Mouse (Mus musculus) lung, embryonic 14.5 days (tissue): ENCODE measurements around the gene Serinc3. TPM values are rescaled to one million over a fixed set of nuclear protein-coding genes. Genes with fewer than 3 reads are reported as not detected.
"Not testable (repeated sequence)": the region's sequence is repeated elsewhere in the genome, so short reads cannot be mapped to it uniquely, and the experiment has no call there.

Experiments
- ATAC-seq: fragments of 200-750 bp; cut with Nextera tagmentation; 2 replicates; pipeline ENCODE4 v1.8.0; 2017; ENCODE audit warnings: mild to moderate bottlenecking, moderate TSS enrichment, moderate library complexity; ENCODE audit not compliant: insufficient read depth
- DNase-seq: peaks from one replicate; pipeline ENCODE4 v3.0.0-alpha.2; 2015
- H3K27ac ChIP-seq: fragments of 300-500 bp; sonication (generic); 2 replicates; pipeline ENCODE4 v1.5.1; 2014; ENCODE audit warnings: low read depth, mild to moderate bottlenecking, moderate library complexity
- H3K27me3 ChIP-seq: fragments of 300-500 bp; sonication (generic); 2 replicates; pipeline ENCODE4 v1.6.1; 2014; ENCODE audit warnings: low read length, control low read depth; ENCODE audit not compliant: insufficient read depth
- H3K36me3 ChIP-seq: fragments of 300-500 bp; sonication (generic); 2 replicates; pipeline ENCODE4 v1.6.1; 2014; ENCODE audit warnings: control low read depth; ENCODE audit not compliant: insufficient read depth
- H3K4me1 ChIP-seq: fragments of 300-500 bp; sonication (generic); 2 replicates; pipeline ENCODE4 v1.6.1; 2014; ENCODE audit warnings: antibody characterized with exemption, control low read depth; ENCODE audit not compliant: insufficient read depth
- H3K4me2 ChIP-seq: fragments of 300-500 bp; sonication (generic); 2 replicates; pipeline ENCODE4 v1.6.1; 2014; ENCODE audit warnings: mild to moderate bottlenecking
- H3K4me3 ChIP-seq: fragments of 300-500 bp; sonication (generic); 2 replicates; pipeline ENCODE4 v1.5.1; 2014; ENCODE audit warnings: low read depth, low read length
- H3K9ac ChIP-seq: fragments of 300-500 bp; sonication (generic); 2 replicates; pipeline ENCODE4 v1.6.1; 2014
- H3K9me3 ChIP-seq: fragments of 300-500 bp; sonication (generic); 2 replicates; pipeline ENCODE4 v1.6.1; 2016; ENCODE audit warnings: low read depth, low read length, control low read depth
- CTCF ChIP-seq: IDR thresholded peaks from 2 replicates; pipeline ENCODE4 v1.5.1; 2016; ENCODE audit warnings: antibody characterized with exemption, low read depth
- WGBS: fragments of 180-500 bp; shearing (Covaris S2); extraction: QIAGEN DNeasy Blood & Tissue Kit; methylation state at CpG from one replicate; pipeline ENCODE4 v1.1.7; 2014; 5-methylcytosine and 5-hydroxymethylcytosine counted together
- polyA plus RNA-seq: library from polyadenylated mRNA; unstranded; fragments of >200 nt; fragmentation: Nextera tagmentation; extraction: Ambion mirVana; gene quantifications from 2 replicates; pipeline ENCODE4 v1.2.1, GENCODE M21; 2014

Gene Serinc3
- polyA plus RNA-seq, 1 experiment from 2014 or later, result 56.2 TPM

DNA sequence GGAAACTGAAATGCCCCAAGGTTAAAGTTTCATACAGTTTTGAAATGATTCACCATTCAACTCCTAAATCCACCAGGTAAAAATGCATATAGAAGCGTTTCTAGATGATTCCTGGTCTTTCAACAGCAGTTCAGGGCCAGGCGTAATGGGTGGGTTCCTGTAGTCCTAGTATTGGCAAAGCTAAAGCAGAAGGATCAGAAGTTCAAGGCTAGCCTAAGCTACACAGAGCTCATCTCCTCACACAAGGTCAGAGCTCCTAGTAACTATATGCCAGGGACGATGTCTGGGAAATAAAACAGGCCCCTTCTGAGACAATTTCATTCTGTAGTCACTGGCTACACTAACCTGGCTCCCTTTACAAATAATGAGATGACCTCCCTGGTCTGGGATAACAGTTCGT is 13.7 kb downstream of the Serinc3 start:
- Histone ChIP-seq H3K4me3 (no peak overlapping the region), H3K9me3 (no peaks in the 10 kb centered on the region), H3K9ac (no peak overlapping the region), H3K36me3 (peaks cover 86% of the 10 kb centered on the region), H3K4me1 (no peaks in the 10 kb centered on the region), H3K4me2 (no peak overlapping the region), H3K27ac (no peak overlapping the region), H3K27me3 (no peaks in the 10 kb centered on the region)
- DNase-seq (no peak), ATAC-seq (no peak)
- 89% methylated on average over 4 of the region's 4 CpGs for WGBS
- no peak for TF ChIP-seq CTCF

DNA sequence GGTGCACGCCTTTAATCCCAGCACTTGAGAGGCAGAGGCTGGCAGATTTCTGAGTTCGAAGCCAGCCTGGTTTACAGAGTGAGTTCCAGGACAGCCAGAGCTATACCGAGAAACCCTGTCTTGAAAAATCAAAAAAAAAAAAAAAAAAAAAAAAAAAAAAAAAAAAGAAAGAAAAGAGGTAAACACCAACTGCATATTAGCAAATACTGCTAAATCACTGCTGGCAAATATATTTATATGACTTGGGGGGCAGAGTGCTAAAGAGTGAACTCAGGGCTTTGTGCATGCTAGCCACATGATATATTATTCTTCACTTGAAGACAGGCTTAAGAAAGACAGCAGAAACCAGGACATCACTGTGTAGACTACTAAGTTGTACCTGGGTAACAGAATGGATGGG is 23.5 kb downstream of the Serinc3 start:
- H3K4me3 ChIP-seq, H3K27me3 ChIP-seq, DNase-seq, H3K4me1 ChIP-seq, H3K27ac ChIP-seq, ATAC-seq, H3K9ac ChIP-seq, H3K4me2 ChIP-seq, H3K9me3 ChIP-seq: not testable (repeated sequence)
- WGBS, result 87% methylated on average over 3 of the region's 3 CpGs
- peaks cover 90% of the 10 kb centered on the region for H3K36me3 ChIP-seq

DNA sequence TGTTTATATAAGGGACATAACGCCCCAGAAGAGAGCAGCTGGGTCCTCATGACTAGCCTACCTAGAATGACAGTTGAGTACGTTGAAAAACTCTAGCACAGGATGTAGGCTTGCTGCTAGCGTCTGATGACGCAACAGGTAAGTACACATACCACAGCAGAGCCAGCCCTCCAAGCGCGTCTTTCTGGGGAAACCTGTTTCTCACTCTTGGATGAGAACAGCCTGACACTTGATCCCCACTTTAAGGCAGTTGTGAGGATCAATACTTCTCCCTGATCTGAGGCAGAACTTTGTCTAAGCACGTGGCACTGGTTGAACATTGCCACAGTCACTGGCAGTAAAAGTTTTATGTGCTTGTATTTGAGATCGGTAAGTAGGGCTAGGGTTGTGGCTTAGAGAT is 24.5 kb downstream of the Serinc3 start:
- peak; percentile 63 for ATAC-seq
- peaks cover 90% of the 10 kb centered on the region for H3K36me3 ChIP-seq
- TF ChIP-seq CTCF, result no peak
- WGBS, result 67% methylated on average over 8 of the region's 8 CpGs
- H3K4me1 ChIP-seq, result no peaks in the 10 kb centered on the region
- H3K9ac ChIP-seq, result no peak overlapping the region
- DNase-seq, result peak; percentile 53
- H3K27me3 ChIP-seq, result no peaks in the 10 kb centered on the region
- no peaks in the 10 kb centered on the region for H3K9me3 ChIP-seq
- no peak overlapping the region for H3K4me3 ChIP-seq
- no peak overlapping the region for H3K4me2 ChIP-seq
- H3K27ac ChIP-seq, result no peak overlapping the region

DNA sequence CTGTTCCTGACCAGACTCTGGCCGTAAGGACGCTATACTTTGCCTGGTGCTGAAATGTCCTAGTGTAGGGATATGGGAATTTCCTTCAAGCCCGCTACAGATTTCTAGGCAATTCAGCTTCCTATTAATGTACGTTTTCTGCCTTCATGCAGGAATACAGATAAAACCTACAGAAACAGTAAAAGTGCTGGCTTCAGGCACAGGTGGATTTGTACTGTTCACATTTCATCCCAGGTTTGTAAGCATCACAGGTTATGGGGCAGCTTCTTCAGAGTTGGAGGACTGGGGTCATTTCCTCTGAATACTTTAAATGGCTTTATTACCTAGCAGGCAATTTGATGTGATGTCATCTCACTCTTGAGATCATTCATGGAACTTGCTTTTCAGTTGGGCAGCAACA is 27.1 kb downstream of the Serinc3 start:
- WGBS, result 84% methylated on average over 4 of the region's 4 CpGs
- DNase-seq, result no peak
- H3K27me3 ChIP-seq, result no peaks in the 10 kb centered on the region
- no peak overlapping the region for H3K4me2 ChIP-seq
- H3K4me1 ChIP-seq, result no peaks in the 10 kb centered on the region
- no peak overlapping the region for H3K27ac ChIP-seq
- no peak overlapping the region for H3K4me3 ChIP-seq
- peaks cover 93% of the 10 kb centered on the region for H3K36me3 ChIP-seq
- H3K9ac ChIP-seq, result no peak overlapping the region
- TF ChIP-seq CTCF, result no peak
- peaks cover 3% of the 10 kb centered on the region; the same call in 1 of the 2 replicates for H3K9me3 ChIP-seq
- no peak for ATAC-seq

DNA sequence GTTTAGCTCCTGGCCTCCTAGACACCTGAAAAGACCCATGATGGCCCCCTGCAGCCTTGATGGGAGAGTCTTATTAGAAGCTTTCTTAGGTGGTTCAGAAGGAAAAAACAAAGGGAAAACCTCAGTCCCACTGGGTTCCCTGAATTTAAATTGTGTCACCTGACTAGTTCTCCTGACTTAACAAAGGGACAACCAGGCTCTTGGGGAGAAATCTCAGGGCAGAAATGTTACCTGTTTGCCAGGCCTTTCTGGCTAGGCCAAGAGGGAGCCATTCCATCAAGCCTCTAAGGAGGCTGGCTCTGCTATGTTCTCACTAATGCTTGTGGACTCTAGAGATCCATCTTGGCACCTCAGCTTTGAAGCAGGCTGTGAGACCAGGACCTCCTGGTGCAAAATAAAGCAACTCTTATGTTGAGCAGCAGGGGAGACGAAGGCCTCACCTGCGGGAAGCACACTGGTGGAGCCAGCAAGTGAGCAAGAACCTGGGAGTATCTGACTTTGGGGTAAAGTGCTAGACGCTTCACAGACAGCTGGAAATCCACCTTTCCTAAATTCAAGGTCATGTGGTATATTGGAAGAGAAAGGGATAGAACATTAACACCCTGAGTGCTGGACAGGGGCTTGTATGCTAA is 27.6 kb downstream of the Serinc3 start:
- H3K27me3 ChIP-seq, result no peaks in the 10 kb centered on the region
- H3K4me1 ChIP-seq, result no peaks in the 10 kb centered on the region
- TF ChIP-seq CTCF, result no peak
- H3K9me3 ChIP-seq, result peaks cover 3% of the 10 kb centered on the region; the same call in 1 of the 2 replicates
- ATAC-seq (no peak), DNase-seq (no peak)
- no peak overlapping the region for H3K4me2 ChIP-seq
- H3K9ac ChIP-seq, result no peak overlapping the region
- no peak overlapping the region for H3K4me3 ChIP-seq
- peaks cover 93% of the 10 kb centered on the region for H3K36me3 ChIP-seq
- 77% methylated on average over 3 of the region's 3 CpGs for WGBS
- H3K27ac ChIP-seq, result no peak overlapping the region

DNA sequence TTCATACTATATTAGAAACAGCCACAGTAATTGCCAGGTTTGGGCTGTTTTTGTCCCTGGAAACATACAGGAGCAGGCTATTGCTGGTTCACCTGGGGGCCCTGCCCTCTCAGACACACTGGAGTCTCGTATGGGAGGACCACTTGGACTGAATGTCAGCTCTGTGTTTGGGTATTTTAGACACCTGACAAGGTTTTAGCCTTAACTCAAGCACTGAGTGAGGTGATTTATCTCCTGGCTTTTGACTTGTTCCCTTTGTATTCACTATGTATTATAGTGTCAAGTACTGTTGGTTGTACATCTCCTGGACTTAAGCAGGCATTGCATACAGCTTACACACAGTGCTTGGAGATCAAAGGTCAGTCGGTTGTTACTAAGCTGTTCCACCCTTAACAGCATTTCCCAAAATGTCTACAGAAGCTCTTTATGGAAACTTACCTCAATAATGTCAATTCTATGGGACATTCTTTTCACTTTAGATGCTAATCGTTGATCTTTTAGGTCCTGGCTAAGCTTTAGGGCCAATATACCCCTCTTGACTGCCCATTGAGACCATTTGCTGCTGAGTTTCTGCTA is 28.2 kb downstream of the Serinc3 start:
- Histone ChIP-seq H3K27me3 (no peaks in the 10 kb centered on the region), H3K4me3 (no peak overlapping the region), H3K9me3 (peaks cover 3% of the 10 kb centered on the region; the same call in 1 of the 2 replicates), H3K4me1 (no peaks in the 10 kb centered on the region), H3K4me2 (no peak overlapping the region), H3K36me3 (peaks cover 93% of the 10 kb centered on the region), H3K27ac (no peak overlapping the region), H3K9ac (no peak overlapping the region)
- DNase-seq (no peak), ATAC-seq (no peak)
- 78% methylated on average over 3 of the region's 3 CpGs for WGBS
- no peak for TF ChIP-seq CTCF

DNA sequence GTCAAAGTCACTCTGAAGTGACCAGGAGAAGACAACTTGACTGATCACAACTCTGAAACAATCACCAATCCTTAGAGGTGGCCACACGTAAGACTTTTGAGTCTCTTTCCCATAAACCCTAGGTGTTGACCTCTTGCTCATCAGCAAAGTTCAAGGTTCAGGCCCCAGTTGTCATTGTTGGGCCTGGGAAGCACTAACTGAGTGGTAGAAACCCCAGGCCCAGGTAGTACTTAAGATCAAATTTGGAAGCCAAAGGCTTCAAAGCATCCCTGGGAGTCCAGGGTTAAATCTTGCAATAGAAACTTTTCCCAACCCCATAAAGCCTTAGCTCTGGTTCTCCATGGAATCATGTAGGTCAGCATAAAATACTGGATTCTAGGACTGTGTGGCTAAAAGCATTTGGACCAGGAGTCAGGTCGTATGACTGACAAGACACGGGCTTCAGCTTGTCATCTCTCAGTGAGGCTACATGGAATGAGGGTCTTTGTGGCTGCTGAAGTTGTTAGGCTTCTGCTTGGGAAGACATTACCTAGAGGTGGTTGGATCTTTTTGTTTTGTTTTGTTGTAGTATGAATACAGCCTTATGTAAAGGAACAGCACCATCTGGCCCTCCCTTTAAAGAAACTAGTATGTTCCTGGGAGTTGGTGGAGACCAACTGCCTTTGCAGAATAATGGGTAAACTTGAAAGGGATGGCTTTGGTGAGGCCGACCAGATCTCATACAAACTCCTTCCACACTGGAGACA is 28.9 kb downstream of the Serinc3 start:
- H3K9ac ChIP-seq, result no peak overlapping the region
- no peak overlapping the region for H3K27ac ChIP-seq
- H3K4me3 ChIP-seq, result no peak overlapping the region
- H3K4me2 ChIP-seq, result no peak overlapping the region
- H3K36me3 ChIP-seq, result peaks cover 90% of the 10 kb centered on the region
- H3K27me3 ChIP-seq, result no peaks in the 10 kb centered on the region
- no peaks in the 10 kb centered on the region for H3K4me1 ChIP-seq
- no peak for TF ChIP-seq CTCF
- H3K9me3 ChIP-seq, result peaks cover 3% of the 10 kb centered on the region; the same call in 1 of the 2 replicates
- ATAC-seq, result no peak
- no peak for DNase-seq
- 91% methylated on average over 4 of the region's 4 CpGs for WGBS
